Mouse (Mus musculus) liver, adult 2 months (tissue): ENCODE data around the gene Gale. TPM values are rescaled to one million over a fixed set of nuclear protein-coding genes. Genes with fewer than 3 reads are reported as not detected.

ENCODE experiments used
- DNase-seq: peaks from one replicate; pipeline ENCODE4 v3.0.0-alpha.2; 2011; ENCODE audit warnings: low read depth, low spot score; ENCODE audit errors: extremely low read depth
- H3K27ac ChIP-seq: fragments of 200-500 bp; replicated peaks from 2 replicates; pipeline ENCODE4 v1.5.1; 2012; ENCODE audit warnings: low read depth, mild to moderate bottlenecking, control low read depth, inconsistent platforms, low read length; ENCODE audit not compliant: insufficient read depth
- H3K27me3 ChIP-seq: fragments of 200-500 bp; 2 replicates; pipeline ENCODE4 v1.6.1; 2012; ENCODE audit warnings: mild to moderate bottlenecking, moderate library complexity, low read length, inconsistent platforms; ENCODE audit not compliant: control insufficient read depth, insufficient read depth
- H3K36me3 ChIP-seq: fragments of 200-500 bp; 2 replicates; pipeline ENCODE4 v1.6.1; 2012; ENCODE audit warnings: low read length, inconsistent platforms; ENCODE audit not compliant: control insufficient read depth, insufficient read depth
- H3K4me1 ChIP-seq: fragments of 200-500 bp; 2 replicates; pipeline ENCODE4 v1.6.1; 2011; ENCODE audit warnings: low read length; ENCODE audit not compliant: control insufficient read depth, insufficient read depth
- H3K4me3 ChIP-seq: fragments of 200-500 bp; 2 replicates; pipeline ENCODE4 v1.5.1; 2011; ENCODE audit warnings: low read depth, mild to moderate bottlenecking, control low read depth, low read length, moderate library complexity; ENCODE audit not compliant: insufficient read depth
- H3K79me2 ChIP-seq: fragments of 200-500 bp; 2 replicates; pipeline ENCODE4 v1.6.1; 2012; ENCODE audit warnings: inconsistent platforms, mild to moderate bottlenecking, low read length, moderate library complexity; ENCODE audit not compliant: control insufficient read depth, insufficient read depth
- H3K9ac ChIP-seq: fragments of 200-500 bp; 2 replicates; pipeline ENCODE4 v1.6.1; 2012; ENCODE audit warnings: low read depth, mild to moderate bottlenecking, control low read depth, inconsistent platforms, low read length
- CTCF ChIP-seq: fragments of 200-500 bp; IDR thresholded peaks from 2 replicates; pipeline ENCODE4 v1.5.1; 2011; ENCODE audit warnings: low read depth, low read length, control low read depth
- POLR2A ChIP-seq: fragments of 200-500 bp; IDR thresholded peaks from 2 replicates; pipeline ENCODE4 v1.6.1; 2011; ENCODE audit warnings: low read length, control low read depth; ENCODE audit not compliant: insufficient read depth; ENCODE audit errors: extremely low read depth
- WGBS: fragments of 180-500 bp; shearing (Covaris S2); methylation state at CpG from one replicate; pipeline ENCODE4 v1.1.7; 2018; 5-methylcytosine and 5-hydroxymethylcytosine counted together
- polyA plus RNA-seq: library from polyadenylated mRNA; depleted of rRNA; stranded (reverse); fragments of >200 nt; gene quantifications from 2 replicates; pipeline ENCODE4 v1.2.3, GENCODE M21; 2012
- total RNA-seq: library from RNA; depleted of rRNA; stranded (reverse); fragments of >200 nt; gene quantifications from 2 replicates; pipeline ENCODE4 v1.2.3, GENCODE M21; 2014

Gale gene
- total and polyA plus RNA-seq, 2 experiments, result 32.0 to 38.5 TPM

DNA sequence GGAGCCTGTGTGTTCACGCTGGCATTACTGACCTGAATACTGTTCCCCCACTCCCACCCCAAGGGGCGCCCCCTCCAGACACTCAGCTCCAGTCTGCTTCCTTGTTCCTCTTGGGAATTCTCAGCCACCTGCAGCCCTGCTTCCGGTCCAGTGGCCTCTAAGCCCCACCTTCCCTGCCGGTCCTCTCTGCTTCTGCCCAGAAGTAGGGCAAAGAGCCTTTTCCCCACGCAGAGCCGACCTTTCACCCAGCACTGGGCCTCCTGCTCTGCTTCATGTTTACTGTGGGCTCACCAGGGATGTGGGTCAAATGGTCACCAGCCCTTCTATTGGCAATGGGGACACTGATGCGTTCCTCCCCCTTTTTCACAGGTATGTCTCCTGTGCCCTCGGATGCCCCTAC is 5.2 kb upstream of the Gale start:
- H3K9ac ChIP-seq, result no peak overlapping the region
- H3K27ac ChIP-seq, result peak overlapping the region; percentile 91
- peak; percentile 98 for DNase-seq
- TF ChIP-seq CTCF (no peak), POLR2A (no peak)
- no peaks in the 10 kb centered on the region for H3K27me3 ChIP-seq
- H3K36me3 ChIP-seq, result peaks cover 5% of the 10 kb centered on the region; the same call in 1 of the 2 replicates
- no peaks in the 10 kb centered on the region for H3K79me2 ChIP-seq
- H3K4me3 ChIP-seq, result no peak overlapping the region
- H3K4me1 ChIP-seq, result peaks cover 40% of the 10 kb centered on the region
- WGBS, result 24% methylated on average over 8 of the region's 8 CpGs

DNA sequence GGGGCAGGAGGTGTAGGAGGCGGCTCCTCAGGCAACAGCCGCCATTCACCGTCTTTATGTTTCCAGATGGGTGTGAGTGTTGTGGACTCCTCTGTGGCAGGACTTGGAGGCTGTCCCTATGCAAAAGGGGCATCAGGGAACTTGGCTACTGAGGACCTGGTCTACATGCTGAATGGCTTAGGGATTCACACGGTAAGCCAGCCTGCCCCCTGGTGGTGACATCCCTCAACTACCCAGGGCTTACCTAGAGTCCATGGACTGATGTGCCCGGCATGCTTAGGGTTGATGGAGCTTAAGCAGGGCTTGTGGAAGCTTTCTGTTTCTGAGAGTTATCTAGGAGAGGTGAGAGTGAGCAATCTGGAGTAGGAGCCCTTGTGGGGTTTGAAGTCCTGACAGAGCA is 2.8 kb upstream of the Gale start:
- TF ChIP-seq POLR2A (no peak), CTCF (peak; percentile 96)
- peaks cover 31% of the 10 kb centered on the region for H3K4me1 ChIP-seq

DNA sequence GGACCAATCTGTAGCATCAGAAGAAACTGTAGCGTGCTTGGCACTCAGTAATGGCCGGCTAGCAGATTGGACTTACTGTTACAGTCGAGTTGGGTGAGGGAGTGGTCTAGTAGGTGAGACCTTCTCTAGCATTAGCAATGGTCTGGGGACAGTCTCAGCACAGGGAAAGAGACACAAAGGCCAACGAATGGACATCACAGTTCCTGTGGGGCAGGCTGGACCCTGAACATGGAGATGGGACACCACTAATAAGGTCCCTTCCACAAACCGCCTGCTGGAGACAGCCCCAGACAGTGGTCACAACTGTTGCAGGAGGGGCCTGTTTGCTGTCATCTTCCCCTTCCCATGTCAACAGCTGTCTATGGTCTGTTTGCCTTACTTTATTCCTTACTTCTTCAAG is 1.8 kb upstream of the Gale start:
- Histone ChIP-seq H3K4me3 (no peak overlapping the region), H3K36me3 (peaks cover 4% of the 10 kb centered on the region; the same call in 1 of the 2 replicates), H3K79me2 (no peaks in the 10 kb centered on the region), H3K27ac (no peak overlapping the region), H3K9ac (no peak overlapping the region), H3K4me1 (peaks cover 25% of the 10 kb centered on the region), H3K27me3 (no peaks in the 10 kb centered on the region)
- TF ChIP-seq CTCF (no peak), POLR2A (no peak)
- DNase-seq, result no peak
- WGBS, result 91% methylated on average over 5 of the region's 5 CpGs

More for the DNA sequence above, 2.8 kb upstream of the Gale start:
- 31% methylated on average over 5 of the region's 5 CpGs for WGBS
- H3K27me3 ChIP-seq, result no peaks in the 10 kb centered on the region
- H3K36me3 ChIP-seq, result peaks cover 4% of the 10 kb centered on the region; the same call in 1 of the 2 replicates
- peak overlapping the region; percentile 4; the same call in 1 of the 2 replicates for H3K27ac ChIP-seq
- no peak overlapping the region for H3K9ac ChIP-seq
- no peaks in the 10 kb centered on the region for H3K79me2 ChIP-seq
- peak; percentile 75 for DNase-seq
- H3K4me3 ChIP-seq, result no peak overlapping the region

DNA sequence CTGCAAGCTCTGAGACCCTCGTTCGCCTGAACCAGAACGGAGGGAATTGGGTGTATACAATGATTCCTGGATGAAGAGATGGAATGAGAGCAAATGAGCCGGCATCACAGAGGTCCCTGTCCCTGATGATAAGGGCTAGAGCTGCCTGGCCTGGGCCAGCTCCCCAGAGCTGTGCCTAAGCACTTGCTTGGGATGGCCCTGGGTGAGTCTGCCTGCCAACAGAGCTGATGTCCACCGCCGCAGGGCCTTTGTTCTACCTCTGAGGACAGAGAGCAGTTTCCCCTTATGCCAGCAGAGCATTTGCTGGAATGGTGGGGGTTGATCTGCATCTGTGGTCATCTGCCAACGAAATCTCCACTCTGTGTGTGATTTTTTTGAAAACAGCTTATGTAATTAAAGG is 1.3 kb upstream of the Gale start:
- peak; percentile 41 for DNase-seq
- TF ChIP-seq POLR2A (no peak), CTCF (no peak)
- Histone ChIP-seq H3K79me2 (no peaks in the 10 kb centered on the region), H3K4me1 (peaks cover 24% of the 10 kb centered on the region), H3K27me3 (no peaks in the 10 kb centered on the region), H3K27ac (no peak overlapping the region), H3K9ac (no peak overlapping the region), H3K36me3 (peaks cover 4% of the 10 kb centered on the region; the same call in 1 of the 2 replicates), H3K4me3 (no peak overlapping the region)
- 61% methylated on average over 7 of the region's 7 CpGs for WGBS

DNA sequence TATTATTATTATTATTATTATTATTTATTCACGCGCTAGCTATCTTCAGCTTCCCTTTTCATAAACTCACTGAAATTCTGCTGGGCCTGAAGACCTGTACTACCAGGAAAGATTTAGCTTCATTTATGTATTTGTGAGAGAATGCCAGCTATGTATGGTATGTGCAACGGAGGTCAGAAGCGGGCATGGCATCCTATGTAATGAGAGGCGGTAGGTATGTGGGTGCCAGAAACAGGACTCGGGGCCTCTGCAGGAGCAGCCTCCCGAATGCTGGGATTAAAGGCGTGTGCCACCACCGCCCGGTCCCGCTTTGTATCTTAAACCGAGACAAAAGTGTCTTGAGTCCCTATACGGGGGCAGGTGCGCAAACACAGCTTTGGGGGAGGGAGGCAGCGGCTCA is 581 bp upstream of the Gale start:
- Histone ChIP-seq H3K36me3 (peaks cover 4% of the 10 kb centered on the region; the same call in 1 of the 2 replicates), H3K27me3 (no peaks in the 10 kb centered on the region), H3K4me1 (peaks cover 19% of the 10 kb centered on the region), H3K79me2 (no peaks in the 10 kb centered on the region), H3K9ac (peak overlapping the region; percentile 89), H3K4me3 (peak overlapping the region; percentile 74), H3K27ac (peak overlapping the region; percentile 97)
- no peak for DNase-seq
- WGBS, result 7% methylated on average over 15 of the region's 15 CpGs
- no peak for TF ChIP-seq POLR2A
- TF ChIP-seq CTCF, result no peak

DNA sequence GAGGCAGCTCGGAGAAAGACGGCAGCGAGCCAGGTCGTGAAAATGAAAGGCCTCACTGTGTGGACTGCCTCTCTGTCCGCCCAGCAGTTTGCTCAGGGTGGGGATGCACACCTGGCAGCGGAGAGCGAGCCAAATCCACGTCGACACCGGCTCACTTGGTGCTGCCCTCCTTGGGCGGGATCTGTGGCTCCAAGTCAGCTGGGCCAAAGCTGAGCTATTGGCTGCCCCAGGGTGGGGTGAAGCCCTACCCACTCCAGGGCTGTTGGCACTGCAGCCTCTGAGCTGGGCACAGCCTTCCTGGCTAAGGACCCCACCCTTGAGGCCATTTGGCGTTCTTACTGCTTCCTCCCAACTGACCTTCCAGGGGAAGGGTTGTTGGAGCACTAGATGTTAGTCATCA is 899 bp downstream of the Gale start:
- peak overlapping the region; percentile 74 for H3K4me3 ChIP-seq
- peak overlapping the region; percentile 73 for H3K9ac ChIP-seq
- under 1% methylated on average over 12 of the region's 12 CpGs for WGBS
- H3K79me2 ChIP-seq, result no peaks in the 10 kb centered on the region
- peak overlapping the region; percentile 79 for H3K27ac ChIP-seq
- no peak for TF ChIP-seq CTCF
- peak; percentile 64 for TF ChIP-seq POLR2A
- H3K27me3 ChIP-seq, result no peaks in the 10 kb centered on the region
- DNase-seq, result peak; percentile 94
- H3K36me3 ChIP-seq, result peaks cover 4% of the 10 kb centered on the region; the same call in 1 of the 2 replicates
- H3K4me1 ChIP-seq, result peaks cover 8% of the 10 kb centered on the region
